Mouse (Mus musculus) kidney, adult 8-10 months (tissue): ENCODE results near the gene Tsc2.
A peak's percentile ranks its signal among the peaks of the same experiment; 100 is the strongest.

Experiments
- DNase-seq, 2 experiments: peaks; one replicate each; pipeline ENCODE4 v3.0.0; 2022

Gene Tsc2

GRCm38 (mm10) chr17:24646381-24646780 is 14.0 kb upstream of the Tsc2 start:
- no peak for DNase-seq

DNA sequence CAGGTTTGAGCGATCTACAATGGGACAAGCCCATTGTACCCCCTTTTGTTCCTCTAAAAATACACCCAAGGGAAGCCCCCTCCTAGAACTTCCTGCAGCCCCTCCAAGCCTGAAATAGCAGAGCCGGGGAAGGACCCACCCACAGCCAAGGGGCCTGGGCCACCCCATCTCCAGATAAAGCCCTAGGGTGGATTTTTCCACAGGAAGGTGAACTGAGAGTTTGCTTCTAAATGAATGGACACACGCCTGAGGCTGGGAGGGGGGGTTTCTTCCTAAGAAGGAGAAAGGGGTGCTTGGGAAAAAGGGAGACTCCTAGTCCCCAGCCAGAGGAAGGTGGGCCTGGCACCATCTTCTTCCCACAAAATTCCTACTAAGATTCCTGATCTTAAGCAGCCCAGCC is 13.5 kb upstream of the Tsc2 start:
- peak in 1 of 2 experiments; percentile 65 for DNase-seq

DNA sequence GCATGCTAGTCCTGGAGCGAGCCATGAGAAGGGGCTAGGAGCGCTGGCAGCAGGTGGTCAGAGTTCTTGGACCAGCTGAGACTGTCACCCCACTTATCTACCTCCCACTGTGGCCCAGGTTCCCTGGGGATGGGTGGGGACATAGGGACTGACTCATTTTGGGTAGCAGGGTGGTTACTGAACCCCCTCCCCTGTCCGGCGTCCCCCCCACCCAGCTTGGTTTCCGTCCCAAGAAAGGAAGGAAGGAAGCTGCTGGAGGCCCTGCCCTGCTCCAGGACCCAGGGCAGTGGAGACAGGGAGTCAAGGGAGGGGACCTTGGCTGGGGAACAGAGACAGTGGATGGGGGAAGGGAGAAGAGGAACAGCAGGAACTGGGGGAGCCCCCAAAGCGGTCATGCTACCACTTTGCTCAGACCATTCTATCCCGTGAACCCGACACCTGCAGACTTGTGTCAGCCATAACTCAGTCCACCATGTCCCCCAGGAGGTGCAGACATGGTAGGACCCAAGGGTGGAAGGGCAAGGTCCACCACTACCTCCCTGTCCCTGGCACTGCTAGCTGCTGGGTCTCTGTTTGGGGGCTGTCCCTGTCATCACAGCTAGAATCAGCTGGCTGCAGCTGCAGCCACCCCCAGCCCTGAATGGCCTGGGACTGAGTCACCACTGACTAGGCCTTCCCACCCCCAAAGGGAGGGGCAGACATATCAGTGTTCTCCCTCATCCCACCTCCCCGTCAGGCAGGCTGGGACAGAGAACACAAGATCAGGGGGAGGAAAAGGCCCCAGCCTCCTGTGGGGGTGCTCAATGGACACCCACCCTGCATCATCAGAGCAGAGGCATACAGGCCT is 12.7 kb upstream of the Tsc2 start:
- peak; percentile 50 to 63 for DNase-seq

- DNase-seq: no peak
Measured at GRCm38 (mm10) chr17:24644030-24644715, 11.7 kb upstream of the Tsc2 start.

- DNase-seq: no peak
Measured at GRCm38 (mm10) chr17:24642791-24643343, 10.4 kb upstream of the Tsc2 start.

DNA sequence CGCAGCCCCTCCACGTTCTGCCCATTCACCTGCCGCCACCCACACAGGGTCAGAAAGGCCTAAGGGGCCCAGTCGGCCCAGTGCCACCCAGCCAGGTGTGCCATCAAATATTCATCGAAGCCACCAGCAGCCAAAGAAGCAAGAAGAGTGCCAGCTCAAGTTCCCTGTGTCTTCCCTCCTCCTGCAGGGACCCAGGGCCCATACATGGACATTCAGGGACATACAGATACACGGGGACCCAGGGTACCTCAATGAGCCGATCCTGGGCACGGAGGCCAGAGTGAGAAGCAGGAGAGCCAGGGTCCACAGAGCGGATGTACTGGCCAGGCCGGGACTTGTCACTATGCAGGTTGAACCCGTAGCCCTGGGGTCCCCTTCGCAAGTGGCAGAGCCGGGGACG is 9.5 kb upstream of the Tsc2 start:
- no peak for DNase-seq

DNA sequence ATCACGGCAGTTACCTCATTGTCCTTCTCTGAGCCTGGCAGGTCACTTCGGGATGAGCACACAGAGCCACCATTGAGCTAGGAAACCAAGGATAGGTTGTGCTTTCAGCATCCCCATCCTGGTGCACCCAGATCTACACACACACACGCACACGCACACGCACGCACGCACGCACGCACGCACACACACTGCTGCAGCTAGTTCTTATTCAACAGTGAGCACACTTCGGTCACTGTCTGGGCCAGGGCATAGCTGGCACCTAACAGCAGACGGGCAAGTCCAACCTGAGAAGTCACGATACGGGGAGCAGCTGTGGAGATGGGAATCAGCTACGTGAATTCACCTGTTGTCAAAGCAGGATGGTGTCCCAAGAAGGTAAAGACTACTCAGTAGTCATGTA is 8.2 kb upstream of the Tsc2 start:
- DNase-seq: no peak

DNA sequence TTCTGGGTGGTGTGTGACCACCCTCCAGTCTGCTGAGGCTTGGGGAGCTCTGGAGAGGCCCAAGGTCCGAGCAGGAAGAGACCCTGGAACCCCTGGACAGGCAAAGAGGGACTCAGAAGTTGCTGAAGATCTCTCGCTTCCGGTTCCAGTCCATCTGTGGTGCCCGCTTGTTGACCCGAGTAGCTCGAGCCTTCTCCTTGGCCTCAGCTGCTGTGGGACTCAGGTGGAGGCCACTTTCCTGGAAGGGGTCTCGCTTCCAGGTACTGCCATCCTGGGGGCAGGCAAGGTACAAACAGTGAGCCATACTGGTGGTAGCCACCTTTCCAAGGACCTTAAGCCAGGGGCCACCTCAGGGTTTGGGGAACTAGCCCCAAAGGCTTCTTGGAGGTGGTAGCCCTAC is 7.7 kb upstream of the Tsc2 start:
- DNase-seq: no peak

GRCm38 (mm10) chr17:24639571-24639988 is 7.2 kb upstream of the Tsc2 start:
- DNase-seq: no peak

DNA sequence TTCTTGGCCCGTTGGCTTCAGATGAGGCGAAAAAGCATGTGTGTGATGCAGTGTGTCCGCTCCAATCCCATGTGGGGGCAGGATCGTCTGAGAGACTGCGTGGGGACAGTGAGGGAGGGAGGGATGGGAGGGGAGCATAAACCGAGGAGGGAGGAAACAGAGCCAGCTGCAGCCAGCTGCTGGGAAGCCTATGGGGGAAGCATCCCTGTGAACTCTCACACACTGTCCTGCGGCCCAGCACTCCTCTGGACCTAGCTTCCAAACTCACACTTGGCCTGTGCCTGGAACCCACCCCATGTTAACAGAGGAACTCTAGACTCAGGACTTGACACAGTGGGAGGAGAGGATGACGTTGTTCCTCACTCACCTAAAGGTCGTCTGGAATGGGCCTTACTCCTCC is 6.4 kb upstream of the Tsc2 start:
- peak in 1 of 2 experiments; percentile 44 for DNase-seq

GRCm38 (mm10) chr17:24638214-24638613 is 5.8 kb upstream of the Tsc2 start:
- DNase-seq: no peak

DNA sequence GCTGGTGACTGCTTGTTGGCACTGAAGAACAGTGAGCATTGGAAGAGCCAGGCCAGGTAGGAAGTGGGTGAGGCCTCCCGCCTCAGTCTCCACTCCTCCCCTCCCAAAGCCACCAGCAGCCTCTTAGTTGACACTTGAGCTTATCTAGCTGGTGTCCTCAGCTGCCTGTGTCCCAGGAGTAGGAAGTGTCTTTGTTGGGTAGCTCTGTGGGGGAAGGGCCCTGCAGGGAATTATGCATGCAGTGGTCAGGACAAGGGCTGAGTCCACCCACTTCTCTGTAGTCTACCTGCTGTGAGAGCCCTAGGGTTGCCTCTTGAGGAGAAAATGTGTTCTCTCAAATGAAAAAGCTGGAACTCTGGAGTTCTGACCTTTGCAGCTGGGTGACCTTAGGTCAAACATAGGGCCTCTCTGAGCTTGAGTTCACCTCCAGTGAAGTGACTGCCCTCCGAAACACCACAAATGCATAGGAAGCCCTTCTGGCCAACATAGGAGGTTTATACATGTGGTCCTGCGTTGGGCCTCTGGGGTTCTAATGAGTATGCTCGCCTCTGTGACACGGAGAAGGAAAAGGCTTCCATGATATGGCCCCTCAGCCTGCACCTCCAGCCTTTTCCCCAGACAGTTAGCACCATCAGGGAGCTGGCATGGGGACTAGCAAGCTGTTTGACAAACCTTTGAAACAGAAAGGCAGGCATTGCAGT is 4.5 kb upstream of the Tsc2 start:
- DNase-seq: no peak

- DNase-seq: no peak
Measured at GRCm38 (mm10) chr17:24635694-24636093, 3.3 kb upstream of the Tsc2 start.

- peak in 1 of 2 experiments; percentile 40 for DNase-seq
Measured at GRCm38 (mm10) chr17:24635024-24635423, 2.6 kb upstream of the Tsc2 start.

- no peak for DNase-seq
Measured at GRCm38 (mm10) chr17:24633831-24634230, 1.4 kb upstream of the Tsc2 start.

GRCm38 (mm10) chr17:24632813-24633449 is 501 bp upstream of the Tsc2 start:
- DNase-seq: peak in 1 of 2 experiments; percentile 60

GRCm38 (mm10) chr17:24630072-24630471 is 2.4 kb downstream of the Tsc2 start:
- no peak for DNase-seq

DNA sequence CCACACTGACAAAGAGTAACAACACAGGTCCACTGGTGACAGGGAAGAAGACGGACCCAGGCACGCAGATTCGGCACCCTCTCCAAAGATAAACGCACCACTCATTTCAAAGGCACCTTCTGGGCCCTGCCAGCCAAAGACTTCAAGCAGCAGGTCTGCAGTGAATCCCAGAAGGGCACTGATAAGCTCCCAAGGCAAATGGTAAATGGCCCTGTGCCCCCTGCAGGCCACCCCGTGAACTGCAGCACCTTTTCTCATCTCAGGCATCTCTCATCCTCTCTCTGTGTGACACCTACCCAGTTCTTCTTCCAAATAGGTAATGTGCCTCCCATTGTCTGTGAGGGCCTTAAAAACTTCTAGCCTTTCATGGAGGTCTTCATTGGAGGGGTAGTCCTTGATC is 3.8 kb downstream of the Tsc2 start:
- peak in 1 of 2 experiments; percentile 82 for DNase-seq

GRCm38 (mm10) chr17:24625472-24625871 is 7.0 kb downstream of the Tsc2 start:
- DNase-seq: no peak

DNA sequence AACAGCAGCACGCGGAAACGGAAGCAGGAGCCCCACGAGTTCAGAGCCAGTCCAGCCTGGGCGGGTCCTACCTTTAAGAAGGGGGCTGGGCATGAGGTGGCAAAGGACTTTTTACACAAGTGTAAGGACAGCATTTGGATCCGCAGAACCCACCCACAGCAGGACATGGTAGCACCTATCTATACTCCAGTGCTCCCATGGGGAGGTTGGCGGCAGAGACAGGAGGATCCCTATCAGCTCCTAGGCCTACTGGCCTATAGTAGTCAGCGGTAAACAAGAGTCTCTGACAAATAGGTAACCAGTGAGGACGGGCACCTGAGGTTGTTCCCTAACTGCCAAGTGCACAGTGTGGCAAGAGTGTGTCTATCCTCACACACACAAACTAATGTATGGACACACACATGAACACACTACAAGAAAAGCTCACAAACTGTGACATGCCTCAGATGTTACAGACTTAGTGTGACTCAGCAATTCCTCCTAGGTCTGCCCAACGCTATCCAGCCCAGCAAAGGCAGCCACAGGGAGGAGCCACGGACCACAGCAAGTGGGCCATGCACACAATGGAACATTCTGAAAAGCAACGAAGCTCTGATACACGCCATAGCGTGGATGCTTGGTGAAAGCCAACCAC is 14.8 kb downstream of the Tsc2 start:
- DNase-seq: no peak

DNA sequence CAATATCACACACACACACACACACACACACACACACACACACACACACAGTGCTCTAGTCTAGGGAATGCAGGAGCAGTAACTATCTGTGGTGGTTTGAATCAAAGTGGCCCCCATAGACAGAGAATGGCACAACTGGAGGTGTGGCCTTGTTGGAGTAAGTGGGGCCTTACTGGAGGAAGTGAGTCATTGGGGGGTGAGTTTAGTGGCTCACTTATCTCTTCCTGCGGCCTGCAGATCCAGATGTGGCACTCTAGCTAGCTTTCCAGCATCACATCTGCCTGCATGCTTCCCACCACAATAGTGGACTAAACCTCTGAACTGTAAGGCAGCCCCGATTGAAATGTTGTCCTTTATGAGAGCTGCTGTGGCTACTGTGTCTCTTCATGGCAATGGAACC is 21.7 kb downstream of the Tsc2 start:
- DNase-seq: no peak

DNA sequence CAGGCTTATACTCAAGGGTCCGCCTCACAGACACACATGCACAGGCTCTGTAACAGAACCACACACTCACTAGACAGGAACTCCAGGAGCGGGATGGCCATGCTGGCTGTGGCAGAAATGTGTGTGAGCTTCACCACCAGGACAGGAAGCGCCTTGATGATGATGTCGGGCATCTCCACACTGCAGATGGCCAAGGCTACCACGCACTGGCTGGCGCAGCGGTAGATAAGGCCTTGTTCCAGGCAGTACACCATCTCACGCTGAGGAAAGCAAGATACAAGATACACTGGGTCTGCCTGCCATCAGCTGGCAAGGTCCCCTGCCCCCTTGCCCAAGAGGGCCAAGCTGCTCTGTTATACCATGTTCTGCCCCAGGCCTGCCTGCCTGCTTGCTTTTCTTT is 23.6 kb downstream of the Tsc2 start:
- no peak for DNase-seq
